Mouse (Mus musculus) lung, adult 2 months (tissue): ENCODE results near the gene Cep44.

Experiments used
- CTCF ChIP-seq: fragments of 200-500 bp; IDR thresholded peaks from 2 replicates; pipeline ENCODE4 v1.5.1; 2011; ENCODE audit warnings: mild to moderate bottlenecking, low read length, control low read depth; ENCODE audit not compliant: insufficient read depth
- POLR2A ChIP-seq: fragments of 200-500 bp; IDR thresholded peaks from 2 replicates; pipeline ENCODE4 v1.6.1; 2011; ENCODE audit warnings: low read depth, mild to moderate bottlenecking, control low read depth, low read length, borderline replicate concordance; ENCODE audit errors: extremely low read depth

- TF ChIP-seq CTCF: no peak
- no peak for TF ChIP-seq POLR2A
Measured at GRCm38 (mm10) chr8:56591084-56591483, 40.2 kb upstream of the Cep44 start.
